Mouse (Mus musculus) neutrophil, adult 59 days (primary cell): Measurements from ENCODE around the gene Zc3h15. TPM values are rescaled to one million over a fixed set of nuclear protein-coding genes. Genes with fewer than 3 reads are reported as not detected.

Experiments
- total RNA-seq, 2 experiments: library from RNA; stranded (reverse); gene quantifications; 1 replicate in 1 of 2; 2 replicates in 1 of 2; pipeline ENCODE4 v1.2.4; 2023

Zc3h15 gene
- total RNA-seq, result 10 to 100 TPM; 44.9 to 50.8 TPM

GRCm38 (mm10) chr2:83644276-83645252 lies at the start of gene Zc3h15:
Zc3h15 (plus strand) TSS chr2:83644435.

Other genes with a start within 250 kb of the Zc3h15 start
- 10 to 100 TPM; 35.2 to 38.3 TPM for gene Itgav, start 80.0 kb downstream of the Zc3h15 start, total RNA-seq
- not detected for gene Fam171b, start 168.2 kb downstream of the Zc3h15 start, total RNA-seq